Mouse (Mus musculus) ovary, postnatal 36 days (tissue): Measurements from ENCODE around the gene Rai14.

Experiments used
- DNase-seq: peaks from one replicate; pipeline ENCODE4 v3.0.0; 2022; ENCODE audit warnings: low spot score, mixed read lengths

Rai14 gene

DNA sequence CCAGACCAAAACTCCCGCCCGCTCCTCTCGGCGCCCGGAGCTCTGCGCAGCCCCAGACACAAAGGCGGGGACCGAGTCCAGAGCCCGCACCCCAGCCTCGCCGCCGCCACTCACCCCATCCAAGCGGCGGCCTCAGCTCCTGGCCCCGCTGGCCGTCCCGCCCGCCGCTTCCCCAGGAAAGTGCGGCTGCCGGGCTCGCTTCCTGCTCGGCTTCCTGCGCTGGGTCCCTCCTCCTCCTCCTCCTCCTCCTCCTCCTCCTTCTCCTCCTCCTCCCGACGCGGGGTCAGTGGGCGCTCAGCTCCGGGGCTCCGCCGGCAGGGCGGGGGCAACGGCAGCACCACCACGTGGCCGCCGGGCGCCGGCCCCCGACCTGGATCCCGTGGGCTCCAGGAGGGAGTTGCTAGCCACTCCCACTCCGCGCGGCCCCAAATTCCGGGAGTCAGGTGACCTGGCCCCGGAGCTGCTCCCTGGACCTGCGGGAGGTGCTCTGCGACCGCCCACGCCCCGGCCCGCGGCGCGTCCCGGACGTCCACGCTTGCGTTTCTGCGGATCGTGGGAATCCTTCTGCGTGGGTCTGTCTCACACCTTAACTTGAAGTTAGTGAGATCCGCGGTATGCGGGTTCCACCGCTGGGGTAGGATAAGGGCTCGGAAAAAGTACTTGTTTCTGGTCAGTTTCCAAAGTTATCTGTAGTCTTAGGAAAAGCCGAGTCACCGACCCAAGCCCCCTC is at the start of gene Rai14:
Gene Rai14, minus strand, starts transcription at position 216 of the 730 bp plus-strand sequence.
- peak; percentile 86 for DNase-seq

DNA sequence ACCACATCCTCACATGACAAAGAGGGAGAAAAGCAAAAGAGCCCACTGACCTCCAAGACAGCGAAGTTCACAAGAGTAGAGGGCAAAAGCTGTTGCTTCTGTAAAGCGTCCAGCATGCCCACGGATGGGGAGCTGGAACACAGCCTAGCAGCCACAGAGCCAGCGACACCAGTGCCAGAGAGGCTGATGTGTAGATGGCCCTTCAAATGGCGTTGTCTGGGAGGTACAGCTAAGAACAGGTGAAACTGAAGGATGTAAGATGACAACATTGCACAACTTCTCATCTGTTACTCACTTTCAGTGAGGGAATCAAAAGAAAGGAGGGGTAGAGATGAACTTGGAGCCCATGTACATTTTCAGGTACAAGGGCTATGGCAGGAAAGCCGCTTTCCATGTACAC is 47.0 kb upstream of the Rai14 start:
- DNase-seq = no peak

DNA sequence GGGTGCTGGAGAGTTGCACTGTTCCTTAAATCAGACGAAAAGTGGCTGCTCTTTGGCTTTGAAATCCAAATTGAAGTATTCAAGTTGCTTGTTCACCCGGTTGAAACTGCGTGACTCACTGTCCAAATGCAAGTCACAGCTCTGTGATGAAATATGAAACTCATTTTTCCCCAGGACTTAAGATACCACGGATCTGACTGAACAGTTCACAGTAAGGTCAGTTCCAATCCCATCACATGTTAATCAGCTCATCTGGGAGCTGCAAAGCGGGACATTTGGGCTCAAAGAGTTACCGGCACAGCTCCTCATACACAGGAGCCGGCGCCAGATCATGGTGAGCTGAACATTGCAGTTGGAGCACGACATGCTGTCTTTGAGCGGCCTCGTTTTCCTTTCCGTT is 45.6 kb upstream of the Rai14 start:
- no peak for DNase-seq

DNA sequence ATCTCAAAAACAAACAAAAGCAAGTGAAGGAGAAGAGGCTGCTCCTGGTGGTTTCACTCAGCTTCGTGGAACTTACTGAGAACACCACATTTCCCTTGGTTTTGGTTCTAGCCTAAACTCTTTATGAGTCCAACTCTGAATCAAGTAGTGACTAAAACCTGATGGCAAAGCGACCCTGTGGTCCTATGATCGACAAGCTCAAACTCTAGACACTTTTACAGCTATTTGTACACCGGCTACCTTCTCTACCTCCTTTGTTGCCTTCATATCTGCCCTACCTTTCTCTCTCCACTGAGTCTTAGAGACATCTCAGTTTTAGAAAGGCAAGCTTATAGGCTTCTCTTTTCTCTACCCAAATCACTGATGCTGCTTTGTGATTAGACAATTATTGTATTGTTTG is 45.0 kb upstream of the Rai14 start:
- no peak for DNase-seq

DNA sequence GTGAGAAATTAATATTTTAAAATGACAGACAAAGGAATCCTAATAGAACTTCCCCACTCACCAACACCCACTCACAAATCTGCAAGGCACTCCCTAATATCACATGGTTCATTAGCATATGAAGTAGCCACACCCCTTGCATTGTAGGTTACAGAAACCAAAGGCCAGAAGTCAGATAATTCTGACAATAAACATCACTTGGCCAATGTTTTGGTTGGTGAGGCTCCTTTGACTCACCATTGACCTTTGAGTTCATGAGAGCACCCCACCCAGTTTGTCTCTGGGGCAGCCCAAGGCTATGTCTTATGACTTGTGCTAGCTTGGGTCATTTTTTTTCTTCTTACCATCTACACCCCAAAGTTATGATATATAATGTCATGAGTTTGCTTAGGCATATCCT is 44.4 kb upstream of the Rai14 start:
- DNase-seq = no peak

DNA sequence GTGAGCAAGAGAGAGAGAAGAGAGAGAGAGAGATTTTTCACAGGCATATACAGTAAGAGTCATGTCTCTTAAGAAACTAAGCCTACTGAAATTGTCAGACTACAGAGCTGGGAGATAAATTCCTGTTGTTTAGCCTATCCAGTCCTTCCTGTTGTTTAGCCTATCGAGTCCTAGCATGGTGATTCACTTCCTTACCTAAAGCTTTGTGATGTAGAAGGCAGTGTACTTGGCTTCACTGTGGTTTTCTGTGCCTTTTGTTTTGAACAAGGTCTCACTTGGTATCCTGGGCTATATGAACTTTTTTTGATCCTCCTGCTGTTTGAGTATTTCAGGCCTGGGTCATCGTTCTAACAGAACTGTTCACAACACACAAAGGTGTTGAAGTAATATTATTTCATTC is 36.7 kb upstream of the Rai14 start:
- DNase-seq = no peak

DNA sequence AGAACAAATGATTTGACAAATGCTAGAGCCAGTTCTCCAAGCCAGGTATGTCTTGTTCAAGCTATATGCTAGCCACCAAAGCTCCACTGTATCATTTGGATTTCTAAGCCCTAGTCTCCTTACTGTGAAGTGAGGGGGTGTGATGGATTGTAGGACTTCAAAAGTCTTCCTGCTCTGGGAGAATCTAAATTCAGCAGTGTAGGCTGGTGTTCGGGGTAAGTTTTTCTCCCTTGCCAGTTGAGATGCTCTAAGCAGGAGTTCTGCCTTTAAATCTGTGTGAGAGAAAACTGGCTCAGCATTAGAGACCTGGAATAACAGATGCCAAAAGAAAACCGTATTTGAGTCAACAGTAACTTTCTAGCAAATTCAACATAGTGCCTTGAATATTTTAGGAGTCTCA is 35.9 kb upstream of the Rai14 start:
- no peak for DNase-seq

DNA sequence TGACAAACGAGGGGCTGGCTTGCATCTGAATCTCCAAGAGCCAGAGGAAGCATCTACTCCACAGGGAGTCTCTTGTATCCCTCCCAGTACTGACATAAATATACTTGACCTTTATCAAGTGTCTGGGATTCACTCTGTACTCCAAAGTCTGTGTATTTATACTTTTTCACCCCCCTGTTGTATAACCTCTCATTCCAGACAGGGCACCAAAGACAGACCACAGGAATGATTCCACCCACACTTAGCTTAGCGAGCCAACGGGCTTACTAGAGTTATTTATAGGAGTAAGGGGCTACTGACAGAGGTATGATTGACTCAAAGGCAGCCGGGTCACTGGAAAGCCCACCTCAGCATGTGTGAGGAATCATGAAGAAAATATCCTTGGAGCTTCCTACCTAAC is 35.3 kb upstream of the Rai14 start:
- DNase-seq = no peak

DNA sequence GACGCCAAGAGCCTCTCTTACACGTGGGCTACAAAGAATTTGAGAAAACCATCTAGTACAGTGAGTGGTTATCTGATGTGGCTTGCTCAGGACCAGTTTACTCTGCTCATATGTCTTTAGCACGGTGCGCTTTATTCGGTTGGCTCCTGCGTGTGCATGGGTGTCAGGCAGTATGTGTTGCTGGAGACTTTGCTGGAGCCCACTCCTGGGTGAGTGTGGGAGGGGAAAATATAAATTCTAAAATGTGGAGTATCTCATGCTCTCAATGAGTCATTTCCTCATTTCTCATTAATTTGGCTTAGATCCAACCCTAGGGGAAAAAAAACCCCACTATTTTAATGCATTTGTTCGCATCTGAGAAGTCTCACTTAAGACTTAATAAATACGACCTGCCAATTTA is 33.2 kb upstream of the Rai14 start:
- DNase-seq = no peak

DNA sequence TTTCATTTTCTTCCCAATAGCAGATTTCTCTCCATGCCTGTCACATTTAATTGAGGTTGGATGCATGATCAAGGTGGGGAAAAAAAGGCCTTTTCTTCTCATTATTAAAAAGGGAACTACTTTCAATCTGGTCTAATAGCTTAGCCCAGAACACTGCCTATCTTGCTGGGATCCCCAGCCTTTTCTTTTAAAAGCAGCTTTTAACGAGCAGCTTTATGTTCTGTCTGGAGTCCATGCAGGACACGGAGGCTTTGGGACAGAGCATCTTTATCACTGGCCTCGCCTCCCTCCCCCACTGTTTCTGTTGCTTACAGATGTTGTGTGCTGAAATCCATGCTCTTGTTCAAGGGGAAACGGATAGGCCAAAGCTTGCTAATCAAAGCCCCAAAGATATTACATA is 32.8 kb upstream of the Rai14 start:
- no peak for DNase-seq

DNA sequence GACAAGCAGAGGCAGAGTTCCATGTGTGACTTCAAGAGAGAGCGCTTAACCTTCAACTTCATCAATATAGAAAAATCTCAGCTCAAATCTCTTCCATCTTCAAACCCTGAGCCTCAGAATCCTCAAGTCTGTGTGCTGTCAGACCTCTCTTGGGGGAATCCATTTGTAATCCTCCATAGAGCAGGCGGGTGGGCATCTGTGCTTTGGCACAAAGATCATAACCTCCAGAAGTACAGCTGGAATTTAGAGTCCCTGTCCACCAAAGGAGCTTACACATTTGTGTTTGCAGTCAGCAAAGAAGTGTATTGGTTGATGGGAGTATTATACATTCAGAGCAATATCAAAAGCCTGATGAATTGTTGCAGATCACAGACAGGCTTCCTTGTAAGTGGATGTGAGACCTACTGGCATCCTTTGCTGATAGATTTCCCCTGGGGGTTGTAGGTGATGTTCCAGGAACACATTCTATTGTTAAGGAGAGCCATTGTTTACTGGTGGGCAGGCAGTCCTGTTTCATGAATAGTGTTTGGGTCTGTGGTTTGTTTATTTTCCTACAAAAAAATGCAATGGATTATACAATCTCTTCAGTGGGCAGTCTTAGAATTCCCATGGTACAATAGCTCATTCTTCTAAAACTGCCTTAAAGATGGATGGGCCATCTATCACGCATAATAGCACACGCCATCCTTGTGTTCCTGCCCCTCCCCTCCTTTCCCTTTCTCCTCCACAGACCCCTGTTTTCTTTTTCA is 32.1 kb upstream of the Rai14 start:
- DNase-seq = no peak

DNA sequence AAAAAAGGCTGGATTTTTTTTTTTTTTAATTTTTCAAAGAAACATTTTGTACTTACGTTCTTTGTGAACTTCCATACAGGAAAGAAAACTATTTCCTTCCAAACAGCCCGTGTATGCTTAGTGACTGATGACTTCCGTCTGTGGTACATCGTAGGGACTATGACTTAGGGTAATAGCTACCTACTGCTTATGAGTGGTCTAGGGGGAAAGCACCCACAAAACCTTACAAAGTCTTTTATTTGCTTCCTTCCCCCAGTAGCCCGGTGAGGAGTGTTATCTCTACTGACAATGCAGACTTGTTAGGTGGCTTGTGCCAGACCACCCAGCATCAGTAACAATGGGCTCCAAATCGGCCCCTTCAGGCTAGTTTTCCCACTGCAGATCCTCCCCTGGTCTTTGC is 28.0 kb upstream of the Rai14 start:
- no peak for DNase-seq

DNA sequence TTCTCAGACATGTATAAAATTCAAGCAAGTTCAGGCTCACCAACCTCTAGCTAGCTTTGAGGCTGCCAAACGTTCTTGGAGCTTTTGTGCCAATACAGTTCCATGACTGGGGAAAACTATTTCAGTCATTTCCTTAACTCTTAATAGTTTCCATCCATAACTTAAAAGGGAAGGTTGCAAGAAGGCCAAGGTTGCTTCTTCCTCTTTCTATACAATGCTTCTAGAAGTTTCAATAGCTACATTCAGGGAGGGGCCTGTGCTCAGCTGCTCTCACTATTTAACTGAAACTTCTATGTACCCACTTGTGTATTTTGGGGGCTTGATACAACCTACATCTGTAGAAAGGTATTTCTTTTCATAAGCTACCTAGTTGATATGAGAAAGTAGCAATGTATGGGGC is 24.9 kb upstream of the Rai14 start:
- no peak for DNase-seq

DNA sequence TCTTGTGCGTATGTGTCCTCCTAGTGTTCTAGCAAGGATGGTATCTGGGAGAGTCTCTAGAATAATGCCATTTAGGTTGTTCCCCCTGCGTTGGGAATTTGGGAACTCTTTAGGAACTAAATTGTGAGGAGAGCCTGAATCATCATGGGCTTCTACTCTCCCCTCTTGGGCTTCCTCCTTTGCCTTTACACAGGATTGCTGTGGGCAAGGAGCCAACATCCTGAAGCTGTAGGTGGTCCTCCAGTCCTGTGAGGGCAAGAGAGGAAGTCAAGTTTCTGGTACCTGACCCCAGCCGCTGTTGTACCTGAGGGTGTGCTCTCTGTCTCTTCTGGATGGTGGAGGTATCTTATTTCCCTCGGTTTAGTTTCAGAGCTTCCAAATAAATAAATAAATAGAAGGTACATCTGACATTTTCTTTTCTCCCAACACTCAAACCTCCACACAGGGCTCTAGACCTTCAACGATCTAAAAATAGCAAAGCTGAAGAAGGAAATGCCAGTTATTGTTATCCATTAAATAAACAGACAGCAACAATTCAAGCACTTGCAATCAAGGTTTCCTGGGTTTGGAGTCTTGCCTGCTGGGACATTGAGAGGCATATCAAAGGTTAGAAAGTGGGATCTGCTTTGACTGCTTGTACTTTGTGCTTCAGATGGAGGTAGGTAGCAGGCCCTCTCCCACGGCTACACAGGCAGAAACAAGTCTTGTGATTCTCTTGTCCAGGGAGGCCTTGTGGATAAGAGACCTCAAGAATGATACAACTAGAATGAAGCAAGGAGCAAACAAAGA is 24.1 kb upstream of the Rai14 start:
- DNase-seq = no peak

DNA sequence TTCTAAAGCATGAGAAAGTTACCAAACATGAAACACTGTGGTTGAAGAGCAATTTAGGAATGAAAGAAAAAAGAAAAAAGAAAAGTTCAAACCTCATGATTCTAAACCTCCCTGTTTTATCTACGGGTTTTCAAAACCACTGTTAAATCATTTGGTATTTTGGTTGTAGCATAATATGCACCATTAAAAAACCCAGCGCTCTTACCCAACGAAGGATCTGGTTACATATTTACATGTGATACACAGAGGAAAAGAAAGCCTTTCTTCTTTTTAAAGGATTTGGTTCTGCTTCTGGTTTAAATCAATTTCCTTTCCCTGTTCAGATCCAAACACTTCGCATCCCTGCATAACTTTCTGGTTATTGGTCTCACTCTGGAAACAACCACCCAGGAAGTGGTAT is 21.5 kb upstream of the Rai14 start:
- no peak for DNase-seq

DNA sequence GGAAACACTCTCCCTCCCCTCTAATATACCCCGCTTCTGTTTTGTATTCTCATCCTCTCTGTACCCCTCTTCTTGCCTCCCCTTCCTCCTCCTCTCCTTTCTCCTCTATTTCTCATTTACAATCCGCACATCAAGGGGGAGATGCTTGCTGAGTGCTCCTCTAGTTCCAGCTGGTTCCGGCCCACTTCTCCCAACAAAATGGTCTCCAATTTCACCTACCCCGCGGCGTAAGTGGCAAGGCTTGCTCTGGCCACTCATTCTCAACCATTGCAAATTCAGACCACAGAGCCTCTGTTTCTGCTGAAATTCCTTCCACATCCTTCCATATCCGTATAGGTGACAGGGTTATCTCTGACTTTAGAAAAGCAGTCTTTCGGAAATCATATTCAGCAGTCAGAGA is 20.8 kb upstream of the Rai14 start:
- no peak for DNase-seq

DNA sequence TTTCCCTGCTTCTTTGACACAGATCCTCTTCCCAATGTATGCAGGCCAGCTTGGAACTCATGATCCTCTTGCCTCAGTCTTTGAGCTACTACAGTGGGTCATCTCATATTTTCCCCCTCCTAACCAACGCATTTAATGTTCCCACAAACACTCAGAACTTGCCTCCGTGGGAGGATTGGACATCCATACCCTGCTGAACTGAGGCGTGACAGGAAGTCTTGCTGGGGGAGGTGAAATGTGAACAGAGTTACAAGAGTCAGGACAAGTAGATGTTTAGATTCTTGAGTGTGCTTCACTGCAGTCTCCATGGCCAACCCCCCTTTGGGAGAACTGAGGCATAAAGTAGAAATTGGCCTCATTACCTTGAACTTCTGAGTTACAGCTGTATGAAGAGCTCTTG is 17.0 kb upstream of the Rai14 start:
- DNase-seq = no peak

DNA sequence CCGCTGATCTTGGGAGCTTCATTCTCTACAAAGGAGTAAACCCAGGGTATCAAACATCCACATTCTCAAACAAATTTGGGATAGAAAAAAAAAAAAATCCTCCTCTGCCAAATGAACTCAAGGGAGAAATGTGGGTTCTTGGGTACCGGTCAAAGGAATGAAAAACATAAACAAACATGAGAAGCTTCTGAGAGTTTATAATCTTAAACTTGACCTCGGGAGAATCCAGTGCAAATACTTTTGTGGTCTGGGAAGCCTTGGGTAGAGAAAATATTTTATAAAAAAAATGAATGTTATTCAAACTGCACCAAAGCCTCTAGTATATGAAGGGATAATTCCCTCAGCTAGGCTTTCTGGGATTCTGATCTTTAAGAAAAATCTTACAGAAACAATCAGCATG is 11.8 kb upstream of the Rai14 start:
- DNase-seq = no peak

DNA sequence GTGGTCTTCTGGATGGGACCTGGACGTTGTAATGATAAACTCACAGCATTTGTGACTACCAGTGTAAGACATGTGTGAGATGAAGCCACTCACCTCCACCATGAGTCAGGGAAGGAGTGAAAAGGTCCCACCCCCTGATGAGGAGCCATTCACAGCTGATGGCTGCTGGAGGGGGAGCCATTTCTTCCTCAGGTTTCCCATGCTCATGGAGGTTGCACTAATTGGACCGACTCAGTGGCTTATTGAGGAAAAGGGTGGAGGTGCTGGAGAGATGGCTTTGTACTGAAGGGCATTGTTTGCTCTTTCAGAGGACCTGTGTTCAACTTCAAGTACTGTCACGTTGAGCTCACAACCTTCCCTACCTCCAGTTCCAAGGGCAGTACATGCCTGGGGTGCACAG is 10.4 kb upstream of the Rai14 start:
- no peak for DNase-seq

DNA sequence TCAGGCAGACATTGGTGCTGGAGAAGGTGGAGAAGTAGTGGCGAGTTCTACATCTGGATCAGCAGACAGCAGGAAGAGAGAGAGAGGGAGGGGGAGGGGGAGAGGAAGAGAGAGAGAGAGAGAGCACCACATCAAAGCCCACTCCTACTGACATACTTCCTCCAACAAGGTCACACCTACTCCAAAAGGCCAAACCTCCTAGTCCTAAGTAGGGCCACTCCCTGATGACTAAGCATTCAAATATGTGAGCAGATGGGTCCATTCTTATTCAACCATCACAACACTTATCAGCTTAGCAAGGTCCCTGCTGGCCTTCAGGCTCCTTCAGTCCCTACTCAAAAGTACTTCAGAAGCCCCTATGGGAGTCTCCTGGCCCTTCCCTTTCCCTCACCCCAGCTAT is 9.1 kb upstream of the Rai14 start:
- DNase-seq = no peak

DNA sequence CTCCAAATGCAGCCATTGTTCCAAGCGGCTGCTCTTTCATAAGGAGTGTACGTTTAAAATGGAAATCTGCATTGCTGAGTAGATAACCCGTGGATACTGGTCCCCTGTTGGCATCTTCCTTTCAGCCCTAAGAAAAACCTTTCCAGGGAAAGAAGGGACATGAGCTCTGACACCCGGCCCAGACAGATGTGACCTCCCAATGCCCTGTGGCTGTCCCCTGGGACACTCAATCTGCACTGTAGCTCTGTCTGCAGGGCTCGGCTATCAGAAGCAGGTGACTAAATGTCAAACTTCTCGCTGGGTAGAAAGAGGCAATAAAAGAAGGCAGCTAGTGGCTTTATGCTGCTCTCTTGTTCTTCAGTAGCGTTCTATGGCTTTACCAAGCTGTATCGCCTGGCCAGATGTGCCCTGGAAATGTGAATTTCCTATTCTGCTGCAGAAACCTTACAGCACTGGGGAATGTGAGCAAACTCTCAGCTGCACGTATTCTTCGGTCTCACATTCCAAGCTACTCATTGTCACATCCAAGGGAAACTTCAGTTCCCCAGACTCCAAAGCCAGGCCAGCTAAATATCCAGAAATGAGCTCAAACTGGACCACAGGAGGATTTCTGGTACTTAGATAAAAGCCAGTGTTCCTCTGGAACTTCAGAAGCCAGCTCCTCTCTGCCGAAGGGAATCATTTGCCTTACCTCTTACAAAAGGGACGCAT is 8.4 kb upstream of the Rai14 start:
- DNase-seq = no peak

DNA sequence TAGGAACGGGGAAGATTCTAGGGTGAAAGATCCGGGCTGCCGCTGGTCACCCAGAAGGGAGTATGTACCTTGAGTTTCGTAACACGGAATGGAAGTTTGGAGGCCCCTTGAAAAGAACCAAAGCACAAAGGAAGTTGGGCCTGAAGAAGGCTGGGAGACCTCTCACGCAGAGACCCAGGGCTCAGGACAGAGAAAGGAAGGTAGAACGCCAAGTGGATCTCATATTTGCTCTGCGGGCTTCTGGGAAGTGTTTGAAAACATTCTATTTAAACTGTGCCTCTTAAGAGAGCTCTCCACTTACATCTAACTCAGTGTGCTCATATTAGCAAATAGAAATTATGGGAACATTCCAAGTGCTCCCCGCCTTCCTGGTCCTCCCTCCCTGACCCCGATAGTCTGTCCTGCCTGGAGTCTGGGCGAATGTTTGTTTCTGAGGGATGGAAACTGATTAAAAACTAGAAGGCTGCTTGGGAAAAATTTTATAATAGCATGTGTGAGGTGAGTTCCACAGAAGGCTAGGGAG is 6.9 kb upstream of the Rai14 start:
- no peak for DNase-seq
